Mouse (Mus musculus): ENCODE results near the gene Gm10719. TPM values are rescaled to one million over a fixed set of nuclear protein-coding genes. Genes with fewer than 3 reads are reported as not detected.
"Not testable (repeated sequence)": the region's sequence is repeated elsewhere in the genome, so short reads cannot be mapped to it uniquely, and the experiment has no call there.

Gm10719 gene
- polyA plus RNA-seq, 1 experiment: 4.4 TPM

DNA sequence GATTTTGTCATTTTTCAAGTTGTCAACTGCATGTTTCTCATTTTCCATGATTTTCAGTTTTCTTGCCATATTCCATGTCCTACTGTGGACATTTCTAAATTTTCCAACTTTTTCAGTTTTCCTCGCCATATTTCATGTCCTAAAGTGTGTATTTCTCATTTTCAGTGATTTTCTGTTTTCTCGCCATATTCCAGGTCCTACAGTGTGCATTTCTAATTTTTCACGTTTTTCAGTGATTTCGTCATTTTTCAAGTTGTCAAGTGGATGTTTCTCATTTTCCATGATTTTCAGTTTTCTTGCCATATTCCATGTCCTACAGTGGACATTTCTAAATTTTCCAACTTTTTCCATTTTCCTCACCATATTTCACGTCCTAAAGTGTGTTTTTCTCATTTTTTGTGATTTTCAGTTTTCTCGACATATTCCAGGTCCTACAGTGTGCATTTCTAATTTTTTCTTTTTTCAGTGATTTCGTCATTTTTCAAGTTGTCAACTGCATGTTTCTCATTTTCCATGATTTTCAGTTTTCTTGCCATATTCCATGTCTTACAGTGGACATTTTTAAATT lies 5.1 kb upstream of the Gm10719 start:
- H3K9ac ChIP-seq (ENCODE audit: low read depth, poor library complexity, severe bottlenecking); H3K36me3 ChIP-seq (ENCODE audit: control insufficient read depth, insufficient read depth, low read length, poor library complexity, severe bottlenecking); H3K4me1 ChIP-seq (ENCODE audit: control insufficient read depth, insufficient read depth, low read length); H3K27me3 ChIP-seq (ENCODE audit: control insufficient read depth, insufficient read depth, low read length, poor library complexity, severe bottlenecking); H3K4me3 ChIP-seq (ENCODE audit: low read depth, low read length); H3K27ac ChIP-seq (ENCODE audit: insufficient read depth, low read length); H3K9me3 ChIP-seq (replicated peaks; ENCODE audit: control insufficient read depth, insufficient read depth, low read length, poor library complexity, severe bottlenecking): not testable (repeated sequence)

DNA sequence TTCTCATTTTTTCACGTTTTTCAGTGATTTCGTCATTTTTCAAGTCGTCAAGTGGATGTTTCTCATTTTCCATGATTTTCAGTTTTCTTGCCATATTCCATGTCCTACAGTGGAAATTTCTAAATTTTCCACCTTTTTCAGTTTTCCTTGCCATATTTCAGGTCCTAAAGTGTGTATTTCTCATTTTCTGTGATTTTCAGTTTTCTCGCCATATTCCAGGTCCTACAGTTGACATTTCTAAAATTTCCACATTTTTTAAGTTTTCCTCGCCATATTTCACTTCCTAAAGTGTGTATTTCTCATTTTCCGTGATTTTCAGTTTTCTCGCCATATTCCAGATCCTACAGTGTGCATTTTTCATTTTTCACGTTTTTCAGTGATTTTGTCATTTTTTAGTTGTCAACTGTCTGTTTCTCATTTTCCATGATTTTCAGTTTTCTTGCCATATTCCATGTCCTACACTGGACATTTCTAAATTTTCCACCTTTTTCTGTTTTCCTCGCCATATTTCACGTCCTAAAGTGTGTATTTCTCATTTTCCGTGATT lies 4.4 kb upstream of the Gm10719 start, which contains the start of gene Gm10721:
Gm10721 (plus strand) TSS at position 408 of the 547 bp plus-strand sequence.
- H3K4me3 ChIP-seq (ENCODE audit: low read depth, low read length); H3K9ac ChIP-seq (ENCODE audit: low read depth, poor library complexity, severe bottlenecking); H3K4me1 ChIP-seq (ENCODE audit: control insufficient read depth, insufficient read depth, low read length); H3K36me3 ChIP-seq (ENCODE audit: control insufficient read depth, insufficient read depth, low read length, poor library complexity, severe bottlenecking); H3K27ac ChIP-seq (ENCODE audit: insufficient read depth, low read length); H3K9me3 ChIP-seq (replicated peaks; ENCODE audit: control insufficient read depth, insufficient read depth, low read length, poor library complexity, severe bottlenecking); H3K27me3 ChIP-seq (ENCODE audit: control insufficient read depth, insufficient read depth, low read length, poor library complexity, severe bottlenecking): not testable (repeated sequence)

DNA sequence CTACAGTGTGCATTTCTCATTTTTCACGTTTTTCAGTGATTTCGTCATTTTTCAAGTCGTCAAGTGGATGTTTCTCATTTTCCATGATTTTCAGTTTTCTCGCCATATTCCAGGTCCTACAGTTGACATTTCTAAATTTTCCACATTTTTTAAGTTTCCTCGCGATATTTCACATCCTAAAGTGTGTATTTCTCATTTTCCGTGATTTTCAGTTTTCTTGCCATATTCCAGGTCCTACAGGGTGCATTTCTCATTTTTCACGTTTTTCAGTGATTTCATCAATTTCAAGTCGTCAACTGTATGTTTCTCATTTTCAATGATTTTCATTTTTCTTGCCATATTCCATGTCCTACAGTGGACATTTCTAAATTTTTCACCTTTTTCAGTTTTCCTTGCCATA lies 1.9 kb upstream of the Gm10719 start, which contains the start of gene Gm10720:
Gm10720 (plus strand) TSS at position 301 of the 400 bp plus-strand sequence.
- H3K27ac ChIP-seq (ENCODE audit: insufficient read depth, low read length); H3K4me1 ChIP-seq (ENCODE audit: control insufficient read depth, insufficient read depth, low read length); H3K36me3 ChIP-seq (ENCODE audit: control insufficient read depth, insufficient read depth, low read length, poor library complexity, severe bottlenecking); H3K4me3 ChIP-seq (ENCODE audit: low read depth, low read length); H3K27me3 ChIP-seq (ENCODE audit: control insufficient read depth, insufficient read depth, low read length, poor library complexity, severe bottlenecking); H3K9me3 ChIP-seq (replicated peaks; ENCODE audit: control insufficient read depth, insufficient read depth, low read length, poor library complexity, severe bottlenecking); H3K9ac ChIP-seq (ENCODE audit: low read depth, poor library complexity, severe bottlenecking): not testable (repeated sequence)

DNA sequence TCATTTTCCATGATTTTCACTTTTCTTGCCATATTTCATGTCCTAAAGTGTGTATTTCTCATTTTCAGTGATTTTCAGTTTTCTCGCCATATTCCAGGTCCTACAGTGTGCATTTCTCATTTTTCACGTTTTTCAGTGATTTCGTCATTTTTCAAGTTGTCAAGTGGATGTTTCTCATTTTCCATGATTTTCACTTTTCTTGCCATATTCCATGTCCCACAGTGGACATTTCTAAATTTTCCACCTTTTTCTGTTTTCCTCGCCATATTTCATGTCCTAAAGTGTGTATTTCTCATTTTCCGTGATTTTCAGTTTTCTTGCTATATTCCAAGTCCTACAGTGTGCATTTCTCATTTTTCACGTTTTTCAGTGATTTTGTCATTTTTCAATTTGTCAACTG lies 1.3 kb upstream of the Gm10719 start:
- not testable (repeated sequence) for H3K36me3 ChIP-seq (ENCODE audit: control insufficient read depth, insufficient read depth, low read length, poor library complexity, severe bottlenecking); H3K4me3 ChIP-seq (ENCODE audit: low read depth, low read length); H3K27me3 ChIP-seq (ENCODE audit: control insufficient read depth, insufficient read depth, low read length, poor library complexity, severe bottlenecking); H3K4me1 ChIP-seq (ENCODE audit: control insufficient read depth, insufficient read depth, low read length); H3K27ac ChIP-seq (ENCODE audit: insufficient read depth, low read length); H3K9me3 ChIP-seq (replicated peaks; ENCODE audit: control insufficient read depth, insufficient read depth, low read length, poor library complexity, severe bottlenecking); H3K9ac ChIP-seq (ENCODE audit: low read depth, poor library complexity, severe bottlenecking)

DNA sequence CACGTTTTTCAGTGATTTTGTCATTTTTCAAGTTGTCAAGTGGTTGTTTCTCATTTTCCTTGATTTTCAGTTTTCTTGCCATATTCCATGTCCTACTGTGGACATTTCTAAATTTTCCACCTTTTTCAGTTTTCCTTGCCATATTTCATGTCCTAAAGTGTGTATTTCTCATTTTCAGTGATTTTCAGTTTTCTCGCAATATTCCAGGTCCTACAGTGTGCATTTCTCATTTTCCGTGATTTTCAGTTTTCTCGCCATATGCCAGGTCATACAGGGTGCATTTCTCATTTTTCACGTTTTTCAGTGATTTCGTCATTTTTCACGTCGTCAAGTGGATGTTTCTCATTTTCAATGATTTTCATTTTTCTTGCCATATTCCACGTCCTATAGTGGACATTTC lies 1.7 kb downstream of the Gm10719 start:
- H3K9me3 ChIP-seq (replicated peaks; ENCODE audit: control insufficient read depth, insufficient read depth, low read length, poor library complexity, severe bottlenecking); H3K4me1 ChIP-seq (ENCODE audit: control insufficient read depth, insufficient read depth, low read length); H3K36me3 ChIP-seq (ENCODE audit: control insufficient read depth, insufficient read depth, low read length, poor library complexity, severe bottlenecking); H3K9ac ChIP-seq (ENCODE audit: low read depth, poor library complexity, severe bottlenecking); H3K27me3 ChIP-seq (ENCODE audit: control insufficient read depth, insufficient read depth, low read length, poor library complexity, severe bottlenecking); H3K4me3 ChIP-seq (ENCODE audit: low read depth, low read length); H3K27ac ChIP-seq (ENCODE audit: insufficient read depth, low read length): not testable (repeated sequence)

DNA sequence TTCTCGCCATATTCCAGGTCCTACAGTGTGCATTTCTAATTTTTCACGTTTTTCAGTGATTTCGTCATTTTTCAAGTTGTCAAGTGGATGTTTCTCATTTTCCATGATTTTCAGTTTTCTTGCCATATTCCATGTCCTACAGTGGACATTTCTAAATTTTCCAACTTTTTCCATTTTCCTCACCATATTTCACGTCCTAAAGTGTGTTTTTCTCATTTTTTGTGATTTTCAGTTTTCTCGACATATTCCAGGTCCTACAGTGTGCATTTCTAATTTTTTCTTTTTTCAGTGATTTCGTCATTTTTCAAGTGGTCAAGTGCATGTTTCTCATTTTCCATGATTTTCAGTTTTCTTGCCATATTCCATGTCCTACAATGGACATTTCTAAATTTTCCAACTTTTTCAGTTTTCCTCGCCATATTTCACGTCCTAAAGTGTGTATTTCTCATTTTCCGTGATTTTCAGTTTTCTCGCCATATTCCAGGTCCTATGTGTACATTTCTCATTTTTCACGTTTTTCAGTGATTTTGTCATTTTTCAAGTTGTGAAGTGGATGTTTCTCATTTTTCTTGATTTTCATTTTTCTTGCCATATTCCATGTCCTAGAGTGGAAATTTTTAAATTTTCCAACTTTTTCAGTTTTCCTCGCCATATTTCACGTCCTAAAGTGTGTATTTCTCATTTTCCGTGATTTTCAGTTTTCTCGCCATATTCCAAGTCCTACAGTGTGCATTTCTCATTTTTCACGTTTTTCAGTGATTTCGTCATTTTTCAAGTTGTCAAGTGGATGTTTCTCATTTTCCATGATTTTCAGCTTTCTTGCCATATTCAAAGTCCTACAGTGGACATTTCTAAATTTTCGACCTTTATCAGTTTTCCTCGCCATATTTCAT lies 2.9 kb downstream of the Gm10719 start:
- H3K9me3 ChIP-seq (replicated peaks; ENCODE audit: control insufficient read depth, insufficient read depth, low read length, poor library complexity, severe bottlenecking); H3K9ac ChIP-seq (ENCODE audit: low read depth, poor library complexity, severe bottlenecking); H3K27me3 ChIP-seq (ENCODE audit: control insufficient read depth, insufficient read depth, low read length, poor library complexity, severe bottlenecking); H3K27ac ChIP-seq (ENCODE audit: insufficient read depth, low read length); H3K4me1 ChIP-seq (ENCODE audit: control insufficient read depth, insufficient read depth, low read length); H3K4me3 ChIP-seq (ENCODE audit: low read depth, low read length); H3K36me3 ChIP-seq (ENCODE audit: control insufficient read depth, insufficient read depth, low read length, poor library complexity, severe bottlenecking): not testable (repeated sequence)

DNA sequence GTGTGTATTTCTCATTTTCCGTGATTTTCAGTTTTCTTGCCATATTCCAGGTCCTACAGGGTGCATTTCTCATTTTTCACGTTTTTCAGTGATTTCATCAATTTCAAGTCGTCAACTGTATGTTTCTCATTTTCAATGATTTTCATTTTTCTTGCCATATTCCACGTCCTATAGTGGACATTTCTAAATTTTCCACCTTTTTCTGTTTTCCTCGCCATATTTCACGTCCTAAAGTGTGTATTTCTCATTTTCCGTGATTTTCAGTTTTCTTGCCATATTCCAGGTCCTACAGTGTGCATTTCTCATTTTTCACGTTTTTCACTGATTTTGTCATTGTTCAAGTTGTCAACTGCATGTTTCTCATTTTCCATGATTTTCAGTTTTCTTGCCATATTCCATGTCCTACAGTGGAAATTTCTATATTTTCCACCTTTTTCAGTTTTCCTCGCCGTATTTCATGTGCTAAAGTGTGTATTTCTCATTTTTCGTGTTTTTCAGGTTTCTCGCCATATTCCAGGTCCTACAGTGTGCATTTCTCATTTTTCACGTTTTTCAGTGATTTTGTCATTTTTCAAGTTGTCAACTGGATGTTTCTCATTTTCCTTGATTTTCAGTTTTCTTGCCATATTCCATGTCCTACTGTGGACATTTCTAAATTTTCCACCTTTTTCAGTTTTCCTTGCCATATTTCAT lies 5.3 kb downstream of the Gm10719 start:
- H3K9me3 ChIP-seq (replicated peaks; ENCODE audit: control insufficient read depth, insufficient read depth, low read length, poor library complexity, severe bottlenecking); H3K27me3 ChIP-seq (ENCODE audit: control insufficient read depth, insufficient read depth, low read length, poor library complexity, severe bottlenecking); H3K27ac ChIP-seq (ENCODE audit: insufficient read depth, low read length); H3K36me3 ChIP-seq (ENCODE audit: control insufficient read depth, insufficient read depth, low read length, poor library complexity, severe bottlenecking); H3K9ac ChIP-seq (ENCODE audit: low read depth, poor library complexity, severe bottlenecking); H3K4me3 ChIP-seq (ENCODE audit: low read depth, low read length); H3K4me1 ChIP-seq (ENCODE audit: control insufficient read depth, insufficient read depth, low read length): not testable (repeated sequence)

DNA sequence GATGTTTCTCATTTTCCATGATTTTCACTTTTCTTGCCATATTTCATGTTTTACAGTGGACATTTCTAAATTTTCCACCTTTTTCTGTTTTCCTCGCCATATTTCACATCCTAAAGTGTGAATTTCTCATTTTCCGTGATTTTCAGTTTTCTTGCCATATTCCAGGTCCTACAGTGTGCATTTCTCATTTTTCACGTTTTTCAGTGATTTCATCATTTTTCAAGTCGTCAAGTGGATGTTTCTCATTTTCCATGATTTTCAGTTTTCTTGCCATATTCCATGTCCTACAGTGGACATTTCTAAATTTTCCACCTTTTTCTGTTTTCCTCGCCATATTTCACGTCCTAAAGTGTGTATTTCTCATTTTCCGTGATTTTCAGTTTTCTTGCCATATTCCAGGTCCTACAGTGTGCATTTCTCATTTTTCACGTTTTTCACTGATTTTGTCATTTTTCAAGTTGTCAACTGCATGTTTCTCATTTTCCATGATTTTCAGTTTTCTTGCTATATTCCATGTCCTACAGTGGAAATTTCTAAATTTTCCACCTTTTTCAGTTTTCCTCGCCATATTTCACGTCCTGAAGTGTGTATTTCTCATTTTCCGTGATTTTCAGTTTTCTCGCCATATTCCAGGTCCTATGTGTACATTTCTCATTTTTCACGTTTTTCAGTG lies 6.2 kb downstream of the Gm10719 start, which contains the start of gene Gm10718:
Gm10718 (plus strand) TSS at position 236 of the 673 bp plus-strand sequence.
- H3K4me1 ChIP-seq (ENCODE audit: control insufficient read depth, insufficient read depth, low read length); H3K9me3 ChIP-seq (replicated peaks; ENCODE audit: control insufficient read depth, insufficient read depth, low read length, poor library complexity, severe bottlenecking); H3K27ac ChIP-seq (ENCODE audit: insufficient read depth, low read length); H3K9ac ChIP-seq (ENCODE audit: low read depth, poor library complexity, severe bottlenecking); H3K36me3 ChIP-seq (ENCODE audit: control insufficient read depth, insufficient read depth, low read length, poor library complexity, severe bottlenecking); H3K27me3 ChIP-seq (ENCODE audit: control insufficient read depth, insufficient read depth, low read length, poor library complexity, severe bottlenecking); H3K4me3 ChIP-seq (ENCODE audit: low read depth, low read length): not testable (repeated sequence)

Data from ES-Bruce4 (cell line).